Mouse (Mus musculus): ENCODE measurements around the gene Catsperz. TPM values are rescaled to one million over a fixed set of nuclear protein-coding genes. Genes with fewer than 3 reads are reported as not detected.
"Not testable (repeated sequence)": the region's sequence is repeated elsewhere in the genome, so short reads cannot be mapped to it uniquely, and the experiment has no call there.

Catsperz gene
- polyA plus RNA-seq, 1 experiment from 2014 or later = 3.4 TPM

- peak overlapping the region; percentile 100 for H3K27ac ChIP-seq (ENCODE audit: low read length)
- H3K4me1 ChIP-seq (ENCODE audit: insufficient read depth, low read length) = peaks cover 29% of the 10 kb centered on the region
- peak; percentile 40 for ATAC-seq (ENCODE audit: low FRiP score, low TSS enrichment)
- H3K9me3 ChIP-seq (ENCODE audit: low read length); H3K27me3 ChIP-seq (ENCODE audit: insufficient read depth, low read length): not testable (repeated sequence)
- H3K4me3 ChIP-seq (ENCODE audit: low read length) = peak overlapping the region; percentile 64
- H3K9ac ChIP-seq (replicated peaks; ENCODE audit: low read length) = peak overlapping the region; percentile 86
- WGBS = under 1% methylated on average over 30 of the region's 30 CpGs
- peaks cover 41% of the 10 kb centered on the region for H3K36me3 ChIP-seq (ENCODE audit: insufficient read depth, low read length)
- peak overlapping the region; percentile 73 for H3K4me2 ChIP-seq (replicated peaks; ENCODE audit: low read depth, low read length)
Observed at GRCm38 (mm10) chr19:6910306-6910705, 14.9 kb downstream of the Catsperz start.

GRCm38 (mm10) chr19:6909507-6910289 lies 15.5 kb downstream of the Catsperz start, which contains the start of the genes Trmt112 and Prdx5:
Gene Trmt112 (plus strand): TSS chr19:6909698.
Gene Prdx5 (minus strand): TSS chr19:6910106.
- Histone ChIP-seq H3K36me3 (ENCODE audit: insufficient read depth, low read length) (peaks cover 46% of the 10 kb centered on the region), H3K27ac (ENCODE audit: low read length) (peak within 1 kb of the TSS; percentile 100), H3K4me3 (ENCODE audit: low read length) (peak within 1 kb of the TSS; percentile 64), H3K4me2 (replicated peaks; ENCODE audit: low read depth, low read length) (peak within 1 kb of the TSS; percentile 73), H3K4me1 (ENCODE audit: insufficient read depth, low read length) (peaks cover 29% of the 10 kb centered on the region), H3K27me3 (ENCODE audit: insufficient read depth, low read length) (no peaks in the 10 kb centered on the region), H3K9me3 (ENCODE audit: low read length) (no peaks in the 10 kb centered on the region), H3K9ac (replicated peaks; ENCODE audit: low read length) (peak within 1 kb of the TSS; percentile 86)
- ATAC-seq (ENCODE audit: low FRiP score, low TSS enrichment) = peak; percentile 93
- under 1% methylated on average over 65 of the region's 65 CpGs for WGBS

- Histone ChIP-seq H3K9ac (replicated peaks; ENCODE audit: low read length) (peak overlapping the region; percentile 86), H3K4me2 (replicated peaks; ENCODE audit: low read depth, low read length) (peak overlapping the region; percentile 73), H3K27me3 (ENCODE audit: insufficient read depth, low read length) (no peaks in the 10 kb centered on the region), H3K4me3 (ENCODE audit: low read length) (peak overlapping the region; percentile 64), H3K36me3 (ENCODE audit: insufficient read depth, low read length) (peaks cover 49% of the 10 kb centered on the region), H3K27ac (ENCODE audit: low read length) (peak overlapping the region; percentile 100), H3K9me3 (ENCODE audit: low read length) (no peaks in the 10 kb centered on the region), H3K4me1 (ENCODE audit: insufficient read depth, low read length) (peaks cover 29% of the 10 kb centered on the region)
- ATAC-seq (ENCODE audit: low FRiP score, low TSS enrichment) = no peak
- WGBS = 9% methylated on average over 11 of the region's 11 CpGs
Observed at GRCm38 (mm10) chr19:6909021-6909420, 16.2 kb downstream of the Catsperz start.

GRCm38 (mm10) chr19:6907811-6908540 lies 17.2 kb downstream of the Catsperz start:
- no peak for ATAC-seq (ENCODE audit: low FRiP score, low TSS enrichment)
- peak overlapping the region; percentile 64 for H3K4me3 ChIP-seq (ENCODE audit: low read length)
- H3K4me1 ChIP-seq (ENCODE audit: insufficient read depth, low read length) = peaks cover 29% of the 10 kb centered on the region
- H3K4me2 ChIP-seq (replicated peaks; ENCODE audit: low read depth, low read length) = peak overlapping the region; percentile 73
- no peaks in the 10 kb centered on the region for H3K27me3 ChIP-seq (ENCODE audit: insufficient read depth, low read length)
- no peaks in the 10 kb centered on the region for H3K9me3 ChIP-seq (ENCODE audit: low read length)
- H3K9ac ChIP-seq (replicated peaks; ENCODE audit: low read length) = peak overlapping the region; percentile 86
- H3K36me3 ChIP-seq (ENCODE audit: insufficient read depth, low read length) = peaks cover 39% of the 10 kb centered on the region
- 62% methylated on average over 7 of the region's 7 CpGs for WGBS
- peak overlapping the region; percentile 69; the same call in 1 of the 2 replicates for H3K27ac ChIP-seq (ENCODE audit: low read length)

GRCm38 (mm10) chr19:6907094-6907493 lies 18.1 kb downstream of the Catsperz start:
- WGBS = 81% methylated on average over 8 of the region's 8 CpGs
- no peaks in the 10 kb centered on the region for H3K27me3 ChIP-seq (ENCODE audit: insufficient read depth, low read length)
- peaks cover 31% of the 10 kb centered on the region for H3K36me3 ChIP-seq (ENCODE audit: insufficient read depth, low read length)
- no peak overlapping the region for H3K27ac ChIP-seq (ENCODE audit: low read length)
- ATAC-seq (ENCODE audit: low FRiP score, low TSS enrichment) = no peak
- no peak overlapping the region for H3K4me2 ChIP-seq (replicated peaks; ENCODE audit: low read depth, low read length)
- no peak overlapping the region for H3K4me3 ChIP-seq (ENCODE audit: low read length)
- peak overlapping the region; percentile 86; the same call in 1 of the 2 replicates for H3K9ac ChIP-seq (replicated peaks; ENCODE audit: low read length)
- no peaks in the 10 kb centered on the region for H3K9me3 ChIP-seq (ENCODE audit: low read length)
- peaks cover 29% of the 10 kb centered on the region for H3K4me1 ChIP-seq (ENCODE audit: insufficient read depth, low read length)

GRCm38 (mm10) chr19:6906199-6906598 lies 19.0 kb downstream of the Catsperz start:
- H3K4me2 ChIP-seq (replicated peaks; ENCODE audit: low read depth, low read length) = no peak overlapping the region
- no peak overlapping the region for H3K9ac ChIP-seq (replicated peaks; ENCODE audit: low read length)
- H3K27me3 ChIP-seq (ENCODE audit: insufficient read depth, low read length) = no peaks in the 10 kb centered on the region
- H3K4me1 ChIP-seq (ENCODE audit: insufficient read depth, low read length) = peaks cover 22% of the 10 kb centered on the region
- no peaks in the 10 kb centered on the region for H3K9me3 ChIP-seq (ENCODE audit: low read length)
- no peak overlapping the region for H3K27ac ChIP-seq (ENCODE audit: low read length)
- ATAC-seq (ENCODE audit: low FRiP score, low TSS enrichment) = no peak
- no peak overlapping the region for H3K4me3 ChIP-seq (ENCODE audit: low read length)
- WGBS = 80% methylated on average over 3 of the region's 3 CpGs
- peaks cover 25% of the 10 kb centered on the region for H3K36me3 ChIP-seq (ENCODE audit: insufficient read depth, low read length)

- no peak for ATAC-seq (ENCODE audit: low FRiP score, low TSS enrichment)
- Histone ChIP-seq H3K4me3 (ENCODE audit: low read length) (no peak overlapping the region), H3K4me1 (ENCODE audit: insufficient read depth, low read length) (peaks cover 17% of the 10 kb centered on the region), H3K27me3 (ENCODE audit: insufficient read depth, low read length) (no peaks in the 10 kb centered on the region), H3K36me3 (ENCODE audit: insufficient read depth, low read length) (peaks cover 24% of the 10 kb centered on the region), H3K27ac (ENCODE audit: low read length) (no peak overlapping the region), H3K9ac (replicated peaks; ENCODE audit: low read length) (no peak overlapping the region), H3K9me3 (ENCODE audit: low read length) (no peaks in the 10 kb centered on the region), H3K4me2 (replicated peaks; ENCODE audit: low read depth, low read length) (no peak overlapping the region)
- WGBS = 89% methylated on average over 11 of the region's 11 CpGs
Observed at GRCm38 (mm10) chr19:6905498-6906159, 19.6 kb downstream of the Catsperz start.

- H3K9ac ChIP-seq (replicated peaks; ENCODE audit: low read length) = no peak overlapping the region
- H3K9me3 ChIP-seq (ENCODE audit: low read length) = peaks cover 7% of the 10 kb centered on the region; the same call in 1 of the 2 replicates
- peaks cover 17% of the 10 kb centered on the region for H3K4me1 ChIP-seq (ENCODE audit: insufficient read depth, low read length)
- H3K36me3 ChIP-seq (ENCODE audit: insufficient read depth, low read length) = peaks cover 24% of the 10 kb centered on the region
- 87% methylated on average over 2 of the region's 2 CpGs for WGBS
- H3K27ac ChIP-seq (ENCODE audit: low read length) = no peak overlapping the region
- H3K4me3 ChIP-seq (ENCODE audit: low read length) = no peak overlapping the region
- H3K4me2 ChIP-seq (replicated peaks; ENCODE audit: low read depth, low read length) = no peak overlapping the region
- no peaks in the 10 kb centered on the region for H3K27me3 ChIP-seq (ENCODE audit: insufficient read depth, low read length)
- no peak for ATAC-seq (ENCODE audit: low FRiP score, low TSS enrichment)
Observed at GRCm38 (mm10) chr19:6904846-6905245, 20.3 kb downstream of the Catsperz start.

GRCm38 (mm10) chr19:6903031-6903430 lies 22.1 kb downstream of the Catsperz start:
- H3K9ac ChIP-seq (replicated peaks; ENCODE audit: low read length) = no peak overlapping the region
- H3K4me2 ChIP-seq (replicated peaks; ENCODE audit: low read depth, low read length) = no peak overlapping the region
- WGBS = 81% methylated on average over 1 of the region's 1 CpGs
- H3K9me3 ChIP-seq (ENCODE audit: low read length) = peaks cover 7% of the 10 kb centered on the region; the same call in 1 of the 2 replicates
- no peak overlapping the region for H3K4me3 ChIP-seq (ENCODE audit: low read length)
- no peak overlapping the region for H3K27ac ChIP-seq (ENCODE audit: low read length)
- no peaks in the 10 kb centered on the region for H3K27me3 ChIP-seq (ENCODE audit: insufficient read depth, low read length)
- ATAC-seq (ENCODE audit: low FRiP score, low TSS enrichment) = no peak
- peaks cover 7% of the 10 kb centered on the region for H3K4me1 ChIP-seq (ENCODE audit: insufficient read depth, low read length)
- peaks cover 24% of the 10 kb centered on the region for H3K36me3 ChIP-seq (ENCODE audit: insufficient read depth, low read length)
